Mouse (Mus musculus) forebrain, embryonic 10.5 days (tissue): ENCODE measurements around the gene Katnal1. TPM values are rescaled to one million over a fixed set of nuclear protein-coding genes. Genes with fewer than 3 reads are reported as not detected.

ENCODE experiments used
- DNase-seq: peaks from one replicate; pipeline ENCODE4 v3.0.0-alpha.2; 2017; ENCODE audit warnings: low spot score; ENCODE audit errors: extremely low spot score
- H3K27ac ChIP-seq: fragments of 300-500 bp; sonication (generic); 2 replicates; pipeline ENCODE4 v1.5.1; 2016; ENCODE audit warnings: mild to moderate bottlenecking
- H3K27me3 ChIP-seq: fragments of 300-500 bp; sonication (generic); 2 replicates; pipeline ENCODE4 v1.6.1; 2016; ENCODE audit warnings: mild to moderate bottlenecking; ENCODE audit not compliant: poor library complexity, severe bottlenecking
- H3K36me3 ChIP-seq: fragments of 300-500 bp; sonication (generic); replicated peaks from 2 replicates; pipeline ENCODE4 v1.6.1; 2016; ENCODE audit warnings: mild to moderate bottlenecking, moderate library complexity
- H3K4me1 ChIP-seq: fragments of 300-500 bp; sonication (generic); 2 replicates; pipeline ENCODE4 v1.6.1; 2016
- H3K4me3 ChIP-seq: fragments of 300-500 bp; sonication (generic); 2 replicates; pipeline ENCODE4 v1.5.1; 2016; ENCODE audit warnings: mild to moderate bottlenecking, moderate library complexity
- H3K9me3 ChIP-seq: fragments of 300-500 bp; sonication (generic); 2 replicates; pipeline ENCODE4 v1.6.1; 2016; ENCODE audit warnings: mild to moderate bottlenecking, moderate library complexity
- WGBS: fragments of 180-500 bp; shearing (Covaris S2); methylation state at CpG from one replicate; pipeline ENCODE4 v1.1.7; 2016; 5-methylcytosine and 5-hydroxymethylcytosine counted together
- polyA plus RNA-seq: library from polyadenylated mRNA; unstranded; fragments of >200 nt; fragmentation: Nextera tagmentation; extraction: Ambion mirVana; gene quantifications from 2 replicates; pipeline ENCODE4 v1.2.1, GENCODE M21; 2016

Katnal1 gene
- polyA plus RNA-seq: 19.8 and 22.9 TPM in 2 replicates

DNA sequence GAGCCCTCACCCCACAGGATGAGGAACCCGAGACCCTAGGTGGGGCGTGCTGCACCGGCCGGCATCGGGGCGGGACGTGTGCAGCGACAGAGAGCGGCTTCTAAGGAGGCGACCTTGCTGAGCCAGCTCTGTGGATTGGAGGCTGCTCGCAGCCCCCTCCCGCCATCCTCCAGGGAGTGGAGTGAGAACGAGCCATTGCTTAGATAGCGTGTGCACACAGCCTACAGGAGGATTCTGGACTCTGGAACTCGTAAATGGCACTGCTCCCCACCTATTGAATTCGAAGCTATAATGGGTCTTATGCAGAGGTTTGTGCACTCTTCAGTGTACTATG is at the start of gene Katnal1:
Katnal1 (minus strand) TSS at position 205 of the 334 bp plus-strand sequence.
- DNase-seq: no peak
- no peaks in the 10 kb centered on the region for H3K9me3 ChIP-seq
- H3K4me1 ChIP-seq: peaks cover 35% of the 10 kb centered on the region
- WGBS: 2% methylated on average over 16 of the region's 16 CpGs
- H3K4me3 ChIP-seq: peak within 1 kb of the TSS; percentile 83
- peak within 1 kb of the TSS; percentile 99 for H3K27ac ChIP-seq
- H3K36me3 ChIP-seq: peaks cover 21% of the 10 kb centered on the region
- no peaks in the 10 kb centered on the region for H3K27me3 ChIP-seq

DNA sequence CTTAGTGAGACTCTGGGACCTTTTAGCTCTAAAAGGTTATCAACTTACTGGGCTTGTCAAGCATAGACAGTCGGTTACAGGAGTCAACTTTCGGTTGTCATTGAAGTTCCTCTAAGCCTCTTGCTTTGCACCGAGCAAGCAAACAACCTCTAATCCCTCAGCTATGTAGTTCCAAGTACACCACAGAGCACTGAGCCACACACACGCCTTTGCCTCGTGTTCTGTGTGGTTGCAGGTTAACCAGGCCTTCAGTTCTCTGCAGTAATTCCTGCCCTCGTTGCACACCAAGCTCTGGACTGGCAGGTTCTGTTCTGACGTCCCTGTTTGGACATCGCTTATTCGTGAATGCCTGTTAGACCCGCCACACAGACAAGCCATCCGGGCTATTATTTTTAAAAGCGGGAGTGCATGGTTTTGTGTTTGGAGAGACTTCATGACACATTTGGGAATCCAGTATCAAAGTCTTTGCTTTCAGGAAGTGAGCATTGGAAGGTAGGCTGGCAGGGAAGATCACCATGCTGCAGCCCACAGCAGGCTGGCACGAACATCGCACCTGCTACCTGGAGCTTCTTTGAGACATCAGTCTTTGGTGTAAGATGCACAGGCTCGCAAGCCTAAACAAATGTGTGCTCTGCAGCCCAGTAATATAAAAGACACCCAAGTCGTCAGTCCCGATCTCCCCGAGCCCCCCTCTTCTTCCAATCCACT is 49.5 kb upstream of the Katnal1 start:
- Histone ChIP-seq H3K9me3 (peaks cover under 1% of the 10 kb centered on the region), H3K27ac (peak overlapping the region; percentile 66), H3K27me3 (no peaks in the 10 kb centered on the region), H3K36me3 (no peaks in the 10 kb centered on the region), H3K4me3 (no peak overlapping the region), H3K4me1 (peaks cover 30% of the 10 kb centered on the region)
- WGBS: 74% methylated on average over 18 of the region's 18 CpGs
- DNase-seq: no peak

DNA sequence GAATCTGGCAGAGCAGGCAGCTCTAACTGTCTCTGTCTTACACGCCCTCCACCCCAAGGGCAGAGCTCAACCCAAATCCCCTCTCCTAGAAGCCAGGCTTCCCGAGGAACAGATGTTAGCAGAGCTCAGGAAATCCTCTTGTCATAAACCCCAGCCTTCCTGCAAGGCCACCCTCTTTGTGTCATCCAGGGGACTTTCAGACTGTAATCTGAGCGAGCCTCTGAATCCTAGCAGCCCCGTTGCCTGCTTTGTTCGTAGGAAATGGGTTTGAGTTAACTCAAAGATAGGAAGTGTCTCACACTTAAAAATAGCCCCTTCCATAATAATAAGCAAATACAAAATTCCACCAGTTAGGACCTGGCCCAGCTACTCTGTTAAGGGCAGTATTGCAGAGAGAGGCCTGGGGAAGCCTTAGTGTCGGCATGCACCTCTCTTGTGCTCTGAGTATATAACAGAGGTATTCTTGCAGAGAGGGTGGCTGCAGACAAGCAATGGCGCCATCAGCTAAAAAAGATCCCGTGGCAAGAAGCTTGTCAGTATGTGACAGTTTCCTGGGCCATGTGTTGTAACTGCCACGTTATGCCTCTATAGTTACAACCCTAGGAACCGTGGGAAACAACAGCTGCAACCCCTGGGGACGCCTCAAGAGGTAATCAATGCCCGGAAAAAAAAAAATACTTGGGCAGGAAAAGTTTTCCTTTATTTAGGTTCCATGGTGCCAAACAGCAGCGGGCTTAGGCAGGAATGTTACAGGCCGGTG is 48.8 kb upstream of the Katnal1 start:
- Histone ChIP-seq H3K36me3 (no peaks in the 10 kb centered on the region), H3K4me3 (no peak overlapping the region), H3K9me3 (no peaks in the 10 kb centered on the region; the same call in 1 of the 2 replicates), H3K27me3 (no peaks in the 10 kb centered on the region), H3K27ac (peak overlapping the region; percentile 66), H3K4me1 (peaks cover 37% of the 10 kb centered on the region)
- no peak for DNase-seq
- WGBS: 36% methylated on average over 14 of the region's 14 CpGs

DNA sequence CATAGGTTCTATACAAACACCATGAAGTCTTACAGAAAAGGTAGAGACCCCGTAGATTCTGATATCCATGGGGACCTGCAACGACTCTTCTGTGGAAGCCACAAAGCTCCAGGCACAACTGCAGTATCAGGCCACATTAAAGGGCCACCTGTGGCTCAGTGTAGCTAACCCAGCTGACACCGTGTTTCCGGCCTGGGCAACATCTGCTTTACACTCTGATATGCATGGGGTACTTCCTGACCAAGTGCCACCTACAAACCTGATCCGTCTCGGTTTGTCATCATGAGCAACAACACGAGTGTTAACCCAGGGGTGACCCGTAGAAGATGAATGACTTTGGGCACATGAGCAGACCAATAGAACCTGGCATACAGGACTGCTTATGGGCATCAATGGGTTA is 47.8 kb upstream of the Katnal1 start:
- 88% methylated on average over 8 of the region's 8 CpGs for WGBS
- no peak for DNase-seq
- H3K27ac ChIP-seq: no peak overlapping the region
- no peaks in the 10 kb centered on the region for H3K36me3 ChIP-seq
- peaks cover 38% of the 10 kb centered on the region for H3K4me1 ChIP-seq
- no peak overlapping the region for H3K4me3 ChIP-seq
- H3K9me3 ChIP-seq: no peaks in the 10 kb centered on the region
- no peaks in the 10 kb centered on the region for H3K27me3 ChIP-seq

DNA sequence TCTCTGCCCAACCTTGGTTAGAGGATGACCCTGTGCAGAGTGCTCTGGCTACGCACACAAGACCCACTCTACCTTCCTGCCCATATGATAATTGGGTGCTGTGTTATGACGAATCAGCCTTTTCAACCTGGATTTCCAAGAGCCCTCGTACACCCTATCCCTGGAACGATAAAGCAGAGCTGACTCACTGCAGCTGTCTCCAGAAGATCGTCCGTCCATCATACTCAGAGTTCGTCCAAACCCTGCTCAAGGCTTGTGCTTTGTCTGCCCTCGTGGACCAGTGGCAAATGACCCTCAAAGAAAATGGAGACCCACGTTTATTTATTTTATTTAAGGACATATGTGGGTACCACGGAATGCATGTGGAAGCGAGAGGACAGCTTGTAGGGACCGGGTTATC is 45.9 kb upstream of the Katnal1 start:
- WGBS: 89% methylated on average over 12 of the region's 12 CpGs
- no peak for DNase-seq
- no peak overlapping the region for H3K27ac ChIP-seq
- H3K4me1 ChIP-seq: peaks cover 38% of the 10 kb centered on the region
- no peaks in the 10 kb centered on the region for H3K9me3 ChIP-seq
- H3K27me3 ChIP-seq: no peaks in the 10 kb centered on the region
- H3K36me3 ChIP-seq: no peaks in the 10 kb centered on the region
- no peak overlapping the region for H3K4me3 ChIP-seq

DNA sequence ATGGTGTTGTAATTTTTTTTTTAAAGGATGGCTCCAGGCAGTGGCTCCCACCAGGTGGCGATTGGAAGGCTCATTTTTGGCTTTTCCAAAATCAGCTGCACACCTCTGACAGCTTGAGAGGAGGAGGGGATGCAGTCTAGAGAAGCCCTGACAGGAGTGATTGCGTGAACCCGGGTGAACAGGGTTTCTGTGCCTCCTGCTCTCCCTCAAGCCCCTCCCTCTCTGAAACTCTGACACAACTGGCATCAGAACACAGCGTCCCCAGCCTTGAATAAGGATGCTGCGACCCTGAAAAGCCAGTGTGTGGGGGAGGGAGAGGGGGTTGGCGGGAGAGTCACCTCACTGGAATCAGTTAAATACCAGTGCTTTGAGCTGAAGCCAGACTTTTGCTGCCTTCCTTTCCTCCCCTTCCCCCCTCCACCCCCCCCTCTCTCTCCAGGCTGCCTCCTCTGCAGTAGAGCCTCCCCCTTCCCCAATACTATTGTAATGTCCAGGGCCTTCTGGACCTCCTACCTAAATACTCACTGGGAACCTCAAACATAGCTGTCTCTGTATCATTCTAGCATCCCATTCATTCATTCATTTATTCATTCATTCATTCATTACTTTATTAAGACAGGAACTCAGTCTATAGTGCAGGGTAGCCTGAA is 44.0 kb upstream of the Katnal1 start:
- WGBS: 12% methylated on average over 6 of the region's 6 CpGs
- no peak for DNase-seq
- Histone ChIP-seq H3K4me1 (peaks cover 31% of the 10 kb centered on the region), H3K4me3 (no peak overlapping the region), H3K9me3 (no peaks in the 10 kb centered on the region), H3K27ac (no peak overlapping the region), H3K36me3 (no peaks in the 10 kb centered on the region), H3K27me3 (no peaks in the 10 kb centered on the region)

DNA sequence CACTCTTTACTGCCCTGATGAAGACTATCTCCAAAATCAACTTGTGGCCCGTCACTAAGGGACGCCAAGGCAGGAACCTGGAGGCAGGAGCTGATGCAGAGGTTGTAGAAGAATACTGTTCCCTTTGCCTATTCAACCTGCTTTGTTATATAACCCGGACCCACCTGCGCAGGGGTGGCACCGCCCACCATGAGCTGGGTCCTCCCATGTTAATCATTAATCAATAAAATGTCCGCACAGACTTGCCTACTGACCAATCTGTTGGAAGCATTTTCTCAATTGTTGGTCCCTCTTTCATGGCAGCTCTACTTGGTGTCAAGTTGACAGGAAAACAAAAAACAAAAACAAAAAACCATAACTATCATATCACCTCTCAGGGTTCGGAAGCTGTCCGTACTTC is 43.0 kb upstream of the Katnal1 start:
- H3K27me3 ChIP-seq: no peaks in the 10 kb centered on the region

DNA sequence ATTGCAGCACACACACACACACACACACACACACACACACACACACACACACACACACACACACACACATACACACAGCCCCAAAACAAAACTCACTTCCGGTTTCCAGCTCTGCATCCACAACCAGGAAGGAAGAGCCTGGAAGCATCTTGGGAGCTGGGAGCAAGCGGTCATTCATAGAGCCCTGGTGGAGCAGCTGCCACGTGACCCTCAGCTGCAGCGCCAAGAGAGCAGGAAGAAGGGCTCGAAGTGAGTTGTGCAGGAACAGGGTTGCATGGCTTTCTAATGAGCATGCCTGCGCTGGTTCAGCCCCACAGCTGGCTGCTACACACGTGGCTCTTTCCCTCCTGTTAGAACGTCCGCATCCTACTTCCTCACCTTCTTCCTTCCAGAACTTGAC is 40.5 kb upstream of the Katnal1 start:
- no peak for DNase-seq
- Histone ChIP-seq H3K27ac (peak overlapping the region; percentile 56; the same call in 1 of the 2 replicates), H3K9me3 (no peaks in the 10 kb centered on the region), H3K4me1 (peaks cover 38% of the 10 kb centered on the region), H3K4me3 (no peak overlapping the region), H3K27me3 (no peaks in the 10 kb centered on the region), H3K36me3 (no peaks in the 10 kb centered on the region)
- 78% methylated on average over 9 of the region's 9 CpGs for WGBS

More for the DNA sequence above, 43.0 kb upstream of the Katnal1 start:
- no peak for DNase-seq
- H3K4me1 ChIP-seq: peaks cover 22% of the 10 kb centered on the region
- WGBS: 91% methylated on average over 8 of the region's 8 CpGs
- H3K27ac ChIP-seq: no peak overlapping the region
- H3K4me3 ChIP-seq: no peak overlapping the region
- H3K36me3 ChIP-seq: no peaks in the 10 kb centered on the region
- no peaks in the 10 kb centered on the region for H3K9me3 ChIP-seq

DNA sequence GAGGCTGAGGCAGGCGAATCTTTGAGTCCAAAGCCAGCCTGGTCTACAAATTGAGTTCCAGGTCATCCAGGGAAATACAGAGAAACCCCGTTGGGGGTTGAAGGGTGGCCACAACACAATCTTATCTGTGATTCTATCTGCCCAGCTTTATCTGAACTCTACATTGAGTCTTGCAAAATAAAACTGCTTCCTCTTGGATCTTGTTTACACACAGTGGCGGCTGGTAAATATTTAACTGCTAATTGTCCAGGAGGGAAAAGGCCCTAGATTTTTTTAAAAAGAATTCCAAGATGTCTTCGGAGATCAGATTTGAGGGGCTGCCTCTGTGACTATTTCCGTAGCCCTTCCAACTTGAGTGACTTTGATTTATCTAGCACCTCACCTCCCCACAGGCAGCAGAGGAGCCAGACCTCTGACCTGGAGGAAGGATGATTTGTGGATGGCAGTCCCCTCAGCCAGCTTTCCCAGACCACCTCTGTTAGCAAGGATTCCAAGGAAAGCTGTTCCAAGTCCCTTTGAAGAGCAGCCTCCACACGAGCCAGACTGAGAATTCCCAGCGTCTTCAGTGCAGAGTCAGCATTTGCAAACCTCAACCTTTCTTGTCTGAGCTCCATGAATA is 39.9 kb upstream of the Katnal1 start:
- no peaks in the 10 kb centered on the region for H3K9me3 ChIP-seq
- 85% methylated on average over 7 of the region's 7 CpGs for WGBS
- H3K27me3 ChIP-seq: no peaks in the 10 kb centered on the region
- no peak for DNase-seq
- no peaks in the 10 kb centered on the region for H3K36me3 ChIP-seq
- H3K4me1 ChIP-seq: peaks cover 37% of the 10 kb centered on the region
- 0 out of 2 replicates have a peak overlapping the region, but pooled peaks have one; percentile 25 for H3K27ac ChIP-seq
- H3K4me3 ChIP-seq: no peak overlapping the region

DNA sequence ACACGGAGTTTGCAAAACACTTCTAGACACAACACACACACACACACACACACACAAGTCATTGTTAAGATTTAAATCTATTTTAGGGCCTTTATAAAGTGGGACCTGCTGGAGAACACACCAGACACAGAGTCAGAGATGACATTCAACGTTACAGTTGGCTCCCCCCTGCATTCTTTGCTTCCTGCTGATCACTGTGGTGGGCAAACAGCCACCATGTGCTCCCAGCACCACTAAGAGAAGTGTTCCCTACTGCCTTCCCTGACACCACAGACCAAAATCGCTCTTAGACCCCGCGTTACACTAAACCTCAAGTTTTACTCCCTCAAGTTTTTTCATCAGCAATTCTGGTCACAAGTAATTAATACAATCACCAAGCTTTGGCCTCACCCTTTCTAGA is 39.1 kb upstream of the Katnal1 start:
- DNase-seq: no peak
- Histone ChIP-seq H3K27me3 (no peaks in the 10 kb centered on the region), H3K9me3 (no peaks in the 10 kb centered on the region), H3K4me1 (peaks cover 29% of the 10 kb centered on the region), H3K36me3 (no peaks in the 10 kb centered on the region), H3K27ac (no peak overlapping the region), H3K4me3 (no peak overlapping the region)
- 71% methylated on average over 5 of the region's 5 CpGs for WGBS

DNA sequence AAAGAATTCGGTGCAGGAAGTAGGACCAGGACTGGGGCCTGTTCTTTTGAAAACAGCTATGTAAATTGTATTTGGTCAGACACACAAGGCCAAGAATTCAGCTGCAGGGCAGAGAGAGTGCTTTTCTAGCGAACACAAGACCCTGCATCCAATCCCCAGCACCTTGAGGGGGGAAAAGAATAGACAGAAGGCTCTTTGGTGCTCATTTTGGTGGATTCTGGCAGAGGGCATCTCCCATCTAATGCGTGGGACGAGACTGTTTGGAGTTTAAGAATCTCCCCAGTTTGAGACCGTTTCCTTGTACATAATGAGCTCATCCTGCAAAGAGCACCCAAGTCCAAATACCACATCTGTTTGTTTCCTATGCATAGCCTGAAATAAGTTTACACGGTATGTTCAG is 37.3 kb upstream of the Katnal1 start:
- H3K9me3 ChIP-seq: no peaks in the 10 kb centered on the region
- H3K27ac ChIP-seq: peak overlapping the region; percentile 54; the same call in 1 of the 2 replicates
- H3K4me1 ChIP-seq: peaks cover 25% of the 10 kb centered on the region
- no peaks in the 10 kb centered on the region for H3K27me3 ChIP-seq
- WGBS: 65% methylated on average over 6 of the region's 6 CpGs
- H3K4me3 ChIP-seq: no peak overlapping the region
- H3K36me3 ChIP-seq: no peaks in the 10 kb centered on the region
- DNase-seq: no peak

DNA sequence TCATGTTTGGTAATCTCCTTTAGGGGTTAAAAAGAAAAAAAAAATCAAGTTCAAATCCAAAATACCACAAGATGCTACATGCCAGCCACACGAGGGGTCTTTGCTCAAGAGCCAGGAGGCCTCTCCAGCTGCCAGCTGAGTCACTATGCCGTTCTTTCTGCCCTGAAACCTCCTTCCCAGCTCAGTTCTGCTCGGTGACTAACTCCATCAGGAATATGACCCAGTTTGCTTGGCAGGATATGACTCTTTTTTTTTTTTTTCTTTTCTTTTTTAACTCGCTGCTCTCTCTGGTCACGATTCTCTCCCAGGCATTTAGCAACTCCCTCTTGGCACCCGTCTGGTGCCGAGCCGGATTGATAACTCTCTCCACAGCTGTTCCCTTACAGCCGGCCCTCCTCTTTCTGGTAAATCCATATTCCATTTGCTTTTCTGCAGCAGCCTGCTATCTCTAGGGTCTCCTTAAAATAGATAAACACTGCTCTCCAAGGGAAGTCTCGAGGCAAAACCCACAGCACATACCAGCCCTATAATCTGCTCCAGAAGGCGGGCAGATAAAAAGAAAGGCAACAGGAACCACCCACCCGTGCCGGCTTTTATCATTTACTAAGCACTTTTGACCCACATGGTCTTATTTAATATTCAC is 36.7 kb upstream of the Katnal1 start:
- no peak for DNase-seq
- H3K36me3 ChIP-seq: no peaks in the 10 kb centered on the region
- no peaks in the 10 kb centered on the region for H3K9me3 ChIP-seq
- WGBS: 52% methylated on average over 13 of the region's 13 CpGs
- H3K4me3 ChIP-seq: no peak overlapping the region
- H3K27me3 ChIP-seq: no peaks in the 10 kb centered on the region
- H3K4me1 ChIP-seq: peaks cover 25% of the 10 kb centered on the region
- peak overlapping the region; percentile 54 for H3K27ac ChIP-seq
